Mouse (Mus musculus) spleen, adult 2 months (tissue): ENCODE results near the gene Smyd3. TPM values are rescaled to one million over a fixed set of nuclear protein-coding genes. Genes with fewer than 3 reads are reported as not detected.

Experiments
- DNase-seq, 2 experiments: peaks; one replicate each; pipeline versions ENCODE4 v3.0.0 to v3.0.0-alpha.2; 2012 to 2021; ENCODE audit warnings: low spot score in 2 of 2, low read depth in 1 of 2
- H3K27ac ChIP-seq: fragments of 200-500 bp; 2 replicates; pipeline ENCODE4 v1.5.1; 2012; ENCODE audit warnings: low read length, inconsistent platforms; ENCODE audit not compliant: insufficient read depth
- H3K27me3 ChIP-seq: fragments of 200-500 bp; 2 replicates; pipeline ENCODE4 v1.6.1; 2012; ENCODE audit warnings: mild to moderate bottlenecking, moderate library complexity, low read length, inconsistent platforms; ENCODE audit not compliant: control insufficient read depth, insufficient read depth
- H3K36me3 ChIP-seq: fragments of 200-500 bp; 2 replicates; pipeline ENCODE4 v1.6.1; 2012; ENCODE audit warnings: mild to moderate bottlenecking, low read length, inconsistent platforms; ENCODE audit not compliant: control insufficient read depth, insufficient read depth
- H3K4me1 ChIP-seq: fragments of 200-500 bp; 2 replicates; pipeline ENCODE4 v1.6.1; 2011; ENCODE audit warnings: inconsistent platforms; ENCODE audit not compliant: control insufficient read depth, insufficient read depth, insufficient read length
- H3K4me3 ChIP-seq: fragments of 200-500 bp; 2 replicates; pipeline ENCODE4 v1.5.1; 2011; ENCODE audit warnings: mild to moderate bottlenecking, inconsistent platforms; ENCODE audit not compliant: insufficient read depth, insufficient read length; ENCODE audit errors: extremely low read depth
- CTCF ChIP-seq: fragments of 200-500 bp; IDR thresholded peaks from 2 replicates; pipeline ENCODE4 v1.5.1; 2011; ENCODE audit warnings: mild to moderate bottlenecking, inconsistent platforms; ENCODE audit not compliant: insufficient read depth, insufficient read length, insufficient replicate concordance; ENCODE audit errors: extremely low read depth
- POLR2A ChIP-seq: fragments of 200-500 bp; IDR thresholded peaks from 2 replicates; pipeline ENCODE4 v1.6.1; 2011; ENCODE audit warnings: low read depth, low read length, inconsistent platforms
- WGBS: fragments of 180-500 bp; shearing (Covaris S2); methylation state at CpG from one replicate; pipeline ENCODE4 v1.1.7; 2018; 5-methylcytosine and 5-hydroxymethylcytosine counted together
- polyA plus RNA-seq: library from polyadenylated mRNA; depleted of rRNA; stranded (reverse); fragments of >200 nt; gene quantifications from 2 replicates; pipeline ENCODE4 v1.2.3, GENCODE M21; 2012

Gene Smyd3
- polyA plus RNA-seq, 1 experiment = 3.6 TPM

- Histone ChIP-seq H3K27me3 (no peaks in the 10 kb centered on the region), H3K4me1 (no peaks in the 10 kb centered on the region), H3K4me3 (no peak overlapping the region), H3K27ac (no peak overlapping the region), H3K36me3 (no peaks in the 10 kb centered on the region)
- DNase-seq = no peak
- TF ChIP-seq CTCF (no peak), POLR2A (no peak)
- 52% methylated on average over 12 of the region's 12 CpGs for WGBS
Measured at GRCm38 (mm10) chr1:178952910-178953309, 564.9 kb downstream of the Smyd3 start.

DNA sequence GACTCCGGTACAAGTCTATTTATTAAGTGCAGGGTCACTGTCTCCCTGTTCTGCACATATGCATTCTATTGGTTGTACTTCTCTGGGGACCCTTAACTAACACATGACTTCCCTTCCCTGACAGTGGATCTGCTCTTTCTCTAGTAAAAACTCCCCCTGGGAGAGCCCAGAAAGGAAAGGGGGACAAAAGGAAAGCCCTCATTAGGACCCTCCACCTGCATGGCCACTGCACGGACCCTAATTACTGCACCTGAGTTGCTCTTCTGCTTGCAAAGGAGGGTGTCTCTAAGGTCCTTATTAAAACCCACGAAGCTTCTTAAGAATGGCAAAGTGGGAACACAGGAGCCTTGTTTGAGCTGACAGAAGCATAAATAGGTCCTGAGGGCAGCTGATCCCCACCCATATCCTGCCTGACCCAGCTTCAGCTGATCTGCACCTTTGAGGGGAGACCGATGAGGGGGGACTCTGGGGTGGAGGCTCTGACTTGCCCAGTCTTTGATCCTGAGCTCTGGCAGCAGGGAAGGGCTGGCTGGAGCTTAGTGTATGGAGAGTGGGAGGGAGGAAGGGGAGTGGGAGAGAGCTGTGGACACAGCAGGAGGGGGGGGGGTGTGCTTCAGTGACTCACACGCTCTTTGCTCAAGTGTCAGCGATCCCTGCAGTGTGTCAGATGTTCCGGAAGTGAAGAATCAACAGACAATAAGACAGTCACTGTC, 575.4 kb downstream of the Smyd3 start:
- DNase-seq = no peak
- Histone ChIP-seq H3K36me3 (no peaks in the 10 kb centered on the region), H3K4me3 (no peak overlapping the region), H3K27ac (no peak overlapping the region), H3K27me3 (no peaks in the 10 kb centered on the region), H3K4me1 (no peaks in the 10 kb centered on the region)
- TF ChIP-seq POLR2A = no peak
- no peak for TF ChIP-seq CTCF
- 65% methylated on average over 7 of the region's 7 CpGs for WGBS

DNA sequence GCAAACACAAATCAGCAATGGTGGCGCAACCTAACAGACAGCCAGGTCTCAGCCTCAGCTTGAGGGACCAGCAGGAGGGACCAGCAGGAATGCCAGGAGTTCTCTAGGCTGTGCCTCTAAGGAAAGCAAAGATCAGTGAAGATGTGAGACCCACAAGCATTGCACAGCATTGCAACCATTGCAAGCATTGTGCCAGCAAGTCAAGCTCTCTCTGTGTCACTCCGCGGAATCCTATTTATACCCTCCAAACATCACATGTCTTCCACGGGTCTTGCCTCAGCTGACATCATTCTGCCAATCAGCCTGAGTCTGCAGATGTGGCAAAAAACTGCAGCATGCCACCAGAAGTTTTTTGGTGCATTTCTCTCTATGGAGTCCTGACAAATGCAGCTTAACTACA, 577.5 kb downstream of the Smyd3 start:
- Histone ChIP-seq H3K27ac (no peak overlapping the region), H3K4me1 (no peaks in the 10 kb centered on the region), H3K36me3 (no peaks in the 10 kb centered on the region), H3K4me3 (no peak overlapping the region), H3K27me3 (no peaks in the 10 kb centered on the region)
- DNase-seq = no peak
- TF ChIP-seq CTCF = no peak
- TF ChIP-seq POLR2A = no peak
- WGBS = 87% methylated on average over 4 of the region's 4 CpGs

- Histone ChIP-seq H3K4me1 (no peaks in the 10 kb centered on the region), H3K27me3 (no peaks in the 10 kb centered on the region), H3K36me3 (no peaks in the 10 kb centered on the region), H3K4me3 (no peak overlapping the region), H3K27ac (no peak overlapping the region)
- 91% methylated on average over 2 of the region's 2 CpGs for whole genome bisulfite sequencing
- no peak for DNase-seq
- TF ChIP-seq POLR2A (no peak), CTCF (no peak)
Measured at GRCm38 (mm10) chr1:178936976-178937375, 580.9 kb downstream of the Smyd3 start.

- TF ChIP-seq CTCF = no peak
- no peak for TF ChIP-seq POLR2A
- H3K36me3 ChIP-seq = no peaks in the 10 kb centered on the region
- WGBS = 60% methylated on average over 4 of the region's 4 CpGs
- no peaks in the 10 kb centered on the region for H3K4me1 ChIP-seq
- no peaks in the 10 kb centered on the region for H3K27me3 ChIP-seq
- H3K4me3 ChIP-seq = no peak overlapping the region
- H3K27ac ChIP-seq = no peak overlapping the region
- DNase-seq = no peak
Measured at GRCm38 (mm10) chr1:178936457-178936856, 581.4 kb downstream of the Smyd3 start.

- TF ChIP-seq CTCF (no peak), POLR2A (no peak)
- H3K4me1 ChIP-seq = no peaks in the 10 kb centered on the region
- no peak for DNase-seq
- H3K4me3 ChIP-seq = no peak overlapping the region
- 86% methylated on average over 6 of the region's 6 CpGs for WGBS
- no peaks in the 10 kb centered on the region for H3K36me3 ChIP-seq
- H3K27ac ChIP-seq = no peak overlapping the region
- no peaks in the 10 kb centered on the region for H3K27me3 ChIP-seq
Measured at GRCm38 (mm10) chr1:178933953-178934637, 583.7 kb downstream of the Smyd3 start.

DNA sequence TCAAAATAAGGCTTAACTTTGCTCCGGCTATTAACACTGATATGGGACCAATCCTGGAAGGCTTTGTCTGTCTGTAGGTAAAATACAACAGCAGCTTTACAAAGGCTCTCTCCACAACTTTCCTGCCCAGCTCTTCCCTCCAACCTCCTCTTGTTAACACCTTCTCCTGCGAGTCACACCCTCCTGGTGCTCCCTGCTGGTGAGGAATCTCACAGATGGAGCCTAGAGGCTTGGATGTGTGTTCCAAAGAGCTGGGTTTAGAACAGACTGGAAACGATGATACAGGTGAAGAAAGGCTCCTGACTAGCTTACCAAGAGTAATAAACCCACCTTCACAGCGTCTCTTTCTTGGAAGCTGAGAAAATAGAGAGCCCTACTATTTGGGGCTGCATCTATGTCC, 588.3 kb downstream of the Smyd3 start:
- H3K4me3 ChIP-seq = no peak overlapping the region
- no peaks in the 10 kb centered on the region for H3K4me1 ChIP-seq
- H3K36me3 ChIP-seq = no peaks in the 10 kb centered on the region
- H3K27ac ChIP-seq = no peak overlapping the region
- TF ChIP-seq CTCF (no peak), POLR2A (no peak)
- no peak for DNase-seq
- 70% methylated on average over 4 of the region's 4 CpGs for WGBS
- H3K27me3 ChIP-seq = no peaks in the 10 kb centered on the region
